Mouse (Mus musculus) CH12.LX (cell line): ENCODE measurements around the gene Il11ra1. TPM values are rescaled to one million over a fixed set of nuclear protein-coding genes. Genes with fewer than 3 reads are reported as not detected.

Source experiments
- DNase-seq: peaks from one replicate; pipeline ENCODE4 v3.0.0-alpha.2; 2013; ENCODE audit errors: extremely low read depth
- H3K27ac ChIP-seq: 2 replicates; pipeline ENCODE4 v1.5.1; 2012; ENCODE audit warnings: low read depth, mild to moderate bottlenecking, control low read depth, moderate library complexity; ENCODE audit not compliant: insufficient read depth
- H3K27me3 ChIP-seq: replicated peaks from 2 replicates; pipeline ENCODE3; 2012; ENCODE audit warnings: inconsistent platforms
- H3K36me3 ChIP-seq, 2 experiments: replicated peaks in 1 of 2; 2 replicates each; pipeline versions ENCODE3 to v1.6.1; 2012; ENCODE audit warnings: inconsistent platforms in 1 of 2, low read length in 1 of 2, mild to moderate bottlenecking in 1 of 2, mixed read lengths in 1 of 2, moderate library complexity in 1 of 2; ENCODE audit not compliant: control insufficient read depth in 1 of 2, insufficient read depth in 1 of 2
- H3K4me1 ChIP-seq, 2 experiments: 2 replicates each; pipeline ENCODE4 v1.6.1; 2012; ENCODE audit warnings: inconsistent platforms in 1 of 2, moderate library complexity in 1 of 2; ENCODE audit not compliant: insufficient read depth in 2 of 2, control insufficient read depth in 1 of 2
- H3K4me2 ChIP-seq: 2 replicates; pipeline ENCODE4 v1.6.1; 2012; ENCODE audit warnings: low read depth, mild to moderate bottlenecking, control low read depth; ENCODE audit not compliant: poor library complexity, insufficient read depth, severe bottlenecking
- H3K4me3 ChIP-seq, 3 experiments: fragments of 150-350 bp in 1 of 3; sonication (generic) in 1 of 3; replicated peaks in 1 of 3; 2 replicates each; pipeline versions ENCODE3 to v1.5.1; 2011 to 2012; ENCODE audit warnings: low read depth in 2 of 3, low read length in 2 of 3, mild to moderate bottlenecking in 2 of 3, moderate library complexity in 2 of 3, control low read depth in 1 of 3, improper control_type of control experiment in 1 of 3, inconsistent platforms in 1 of 3, mixed read lengths in 1 of 3; ENCODE audit not compliant: poor library complexity in 1 of 3
- H3K79me2 ChIP-seq: replicated peaks from 2 replicates; pipeline ENCODE4 v1.6.1; 2012; ENCODE audit warnings: mild to moderate bottlenecking, moderate library complexity; ENCODE audit not compliant: control insufficient read depth, poor library complexity, insufficient read depth, severe bottlenecking; ENCODE audit errors: extremely low read depth
- H3K9ac ChIP-seq: 2 replicates; pipeline ENCODE4 v1.6.1; 2012; ENCODE audit warnings: low read depth, mild to moderate bottlenecking, control low read depth, moderate library complexity; ENCODE audit not compliant: insufficient read depth
- H3K9me3 ChIP-seq: replicated peaks from 2 replicates; pipeline ENCODE3; 2012; ENCODE audit warnings: low read length, inconsistent platforms, mixed read lengths
- BHLHE40 ChIP-seq: IDR thresholded peaks from 2 replicates; pipeline ENCODE4 v1.6.1; 2011; ENCODE audit warnings: mild to moderate bottlenecking, low read depth, low read length, improper control_type of control experiment
- CHD2 ChIP-seq: IDR thresholded peaks from 2 replicates; pipeline ENCODE4 v1.6.1; 2011; ENCODE audit warnings: low read length, improper control_type of control experiment
- CTCF ChIP-seq, 2 experiments: IDR thresholded peaks in 1 of 2; conservative IDR thresholded peaks in 1 of 2; 2 replicates each; pipeline ENCODE4 v1.5.1; 2011 to 2012; ENCODE audit warnings: low read depth in 2 of 2, low read length in 2 of 2, improper control_type of control experiment in 1 of 2, inconsistent platforms in 1 of 2, mild to moderate bottlenecking in 1 of 2, moderate library complexity in 1 of 2
- ELF1 ChIP-seq: IDR thresholded peaks from 2 replicates; pipeline ENCODE4 v1.6.1; 2014; ENCODE audit warnings: low read depth, mild to moderate bottlenecking, inconsistent platforms, low read length, improper control_type of control experiment
- ETS1 ChIP-seq: conservative IDR thresholded peaks from 2 replicates; pipeline ENCODE4 v1.6.1; 2012; ENCODE audit warnings: low read depth, mild to moderate bottlenecking, inconsistent platforms, low read length, improper control_type of control experiment, moderate library complexity
- GABPA ChIP-seq: IDR thresholded peaks from 2 replicates; pipeline ENCODE4 v1.6.1; 2012; ENCODE audit warnings: low read depth, low read length, improper control_type of control experiment, inconsistent platforms; ENCODE audit not compliant: insufficient replicate concordance
- HCFC1 ChIP-seq: IDR thresholded peaks from 2 replicates; pipeline ENCODE4 v1.6.1; 2012; ENCODE audit warnings: low read depth, mild to moderate bottlenecking, inconsistent platforms, low read length, improper control_type of control experiment
- JUN ChIP-seq: IDR thresholded peaks from 2 replicates; pipeline ENCODE4 v1.6.1; 2011; ENCODE audit warnings: low read depth, mild to moderate bottlenecking, low read length, improper control_type of control experiment, moderate library complexity; ENCODE audit not compliant: insufficient read depth
- JUND ChIP-seq: conservative IDR thresholded peaks from 2 replicates; pipeline ENCODE4 v1.6.1; 2011; ENCODE audit warnings: low read depth, low read length, improper control_type of control experiment
- KAT2A ChIP-seq: IDR thresholded peaks from 2 replicates; pipeline ENCODE4 v1.6.1; 2012; ENCODE audit warnings: low read length, improper control_type of control experiment, inconsistent platforms; ENCODE audit not compliant: insufficient replicate concordance
- MAFK ChIP-seq: IDR thresholded peaks from 2 replicates; pipeline ENCODE4 v1.6.1; 2011; ENCODE audit warnings: low read length, improper control_type of control experiment; ENCODE audit not compliant: insufficient replicate concordance
- MAX ChIP-seq: IDR thresholded peaks from 2 replicates; pipeline ENCODE4 v1.6.1; 2011; ENCODE audit warnings: low read length, improper control_type of control experiment
- MAZ ChIP-seq: IDR thresholded peaks from 2 replicates; pipeline ENCODE4 v1.6.1; 2012; ENCODE audit warnings: low read depth, mild to moderate bottlenecking, inconsistent platforms, low read length, improper control_type of control experiment, moderate library complexity
- MXI1 ChIP-seq: IDR thresholded peaks from 2 replicates; pipeline ENCODE4 v1.6.1; 2011; ENCODE audit warnings: mild to moderate bottlenecking, low read depth, low read length, improper control_type of control experiment
- PAX5 ChIP-seq: IDR thresholded peaks from 2 replicates; pipeline ENCODE4 v1.6.1; 2012; ENCODE audit warnings: low read length, inconsistent platforms, mixed read lengths
- POLR2AphosphoS2 ChIP-seq: IDR thresholded peaks from 2 replicates; pipeline ENCODE4 v1.6.1; 2011; ENCODE audit warnings: low read depth, low read length, improper control_type of control experiment
- RAD21 ChIP-seq: IDR thresholded peaks from 2 replicates; pipeline ENCODE4 v1.6.1; 2011; ENCODE audit warnings: low read depth, mild to moderate bottlenecking, low read length, improper control_type of control experiment, moderate library complexity
- RCOR1 ChIP-seq: conservative IDR thresholded peaks from 2 replicates; pipeline ENCODE4 v1.6.1; 2012; ENCODE audit warnings: low read depth, mild to moderate bottlenecking, inconsistent platforms, low read length, improper control_type of control experiment
- SMC3 ChIP-seq: IDR thresholded peaks from 2 replicates; pipeline ENCODE4 v1.6.1; 2011; ENCODE audit warnings: low read depth, low read length, improper control_type of control experiment
- TBP ChIP-seq: conservative IDR thresholded peaks from 2 replicates; pipeline ENCODE4 v1.6.1; 2011; ENCODE audit warnings: low read depth, low read length, improper control_type of control experiment
- UBTF ChIP-seq: IDR thresholded peaks from 2 replicates; pipeline ENCODE4 v1.6.1; 2012; ENCODE audit warnings: low read depth, mild to moderate bottlenecking, inconsistent platforms, low read length, improper control_type of control experiment, moderate library complexity
- USF2 ChIP-seq: conservative IDR thresholded peaks from 2 replicates; pipeline ENCODE4 v1.6.1; 2011; ENCODE audit warnings: low read depth, low read length, improper control_type of control experiment
- ZC3H11A ChIP-seq: IDR thresholded peaks from 2 replicates; pipeline ENCODE4 v1.6.1; 2012; ENCODE audit warnings: low read depth, mild to moderate bottlenecking, inconsistent platforms, low read length, improper control_type of control experiment
- dilution Hi-C: fragments of 300-500 bp; cut with MboI; formaldehyde crosslinking; loops from 2 replicates; pipeline ENCODE4 v1.14.3; 2020; ENCODE audit warnings: low sequenced_read_pairs; ENCODE audit not compliant: extremely low pct_unique_long_range_greater_than_20kb, extremely low pct_ligation_motif_present
- in situ Hi-C: fragments of 300-500 bp; cut with MboI; formaldehyde crosslinking; loops from 3 replicates; pipeline ENCODE4 v1.14.3; 2019; ENCODE audit warnings: low sequenced_read_pairs, low pct_ligation_motif_present, low pct_unique_long_range_greater_than_20kb, mixed read lengths
- polyA plus RNA-seq: library from polyadenylated mRNA; unstranded; fragments of >175 nt; gene quantifications from 2 replicates; pipeline ENCODE4 v1.2.1, GENCODE M21; 2012; ENCODE audit warnings: low read depth; ENCODE audit not compliant: insufficient read length
- total RNA-seq, 2 experiments: library from RNA; depleted of rRNA; stranded (reverse); fragments of 300-350 nt in 1 of 2; fragments of >200 nt in 1 of 2; gene quantifications; 2 replicates each; pipeline ENCODE4 v1.2.3; 2012 to 2014

The Il11ra1 gene
- total and polyA plus RNA-seq, 3 experiments: 1.3 to 4.8 (median 4.2) TPM

DNA sequence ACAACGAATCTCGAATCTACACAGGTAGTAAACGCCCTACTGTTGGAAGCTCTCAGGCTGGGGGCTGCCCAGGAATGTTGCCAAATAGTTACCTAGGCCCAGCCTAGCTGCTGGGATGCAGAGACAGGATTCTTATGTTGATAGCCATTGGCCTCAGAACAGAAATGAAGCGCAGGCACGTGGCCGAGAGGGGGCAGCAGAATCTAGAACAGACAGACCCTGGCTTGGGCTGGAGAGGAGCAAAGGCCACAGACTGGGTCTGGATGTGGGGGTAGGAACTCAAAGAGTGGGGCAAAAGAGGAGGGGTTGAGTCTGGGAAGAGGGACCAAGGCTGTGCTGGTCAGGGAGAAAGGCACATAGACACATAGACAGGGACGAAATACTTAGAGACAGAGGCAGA lies 45.6 kb upstream of the Il11ra1 start:
- in situ Hi-C loops (loop anchor here (10.0 kb wide), 1 partner anchor 49 kb away; no protein-coding TSS in a partner anchor), dilution Hi-C loops (no loop called here)
- H3K27me3 ChIP-seq: peaks cover 80% of the 10 kb centered on the region
- no peak overlapping the region for H3K4me2 ChIP-seq
- peaks cover 0 to 5% of the 10 kb centered on the region in 2 experiments; a peak in 1 of 4 replicates for H3K4me1 ChIP-seq
- H3K4me3 ChIP-seq: no peak overlapping the region
- no peak overlapping the region for H3K9ac ChIP-seq
- H3K27ac ChIP-seq: no peak overlapping the region
- no peaks in the 10 kb centered on the region for H3K9me3 ChIP-seq
- no peaks in the 10 kb centered on the region for H3K79me2 ChIP-seq
- no peak for DNase-seq
- TF ChIP-seq KAT2A (no peak), MXI1 (no peak), MAX (peak; percentile 58; the same call in 1 of the 2 replicates), TBP (no peak), ZC3H11A (no peak), MAZ (no peak), CHD2 (no peak), POLR2AphosphoS2 (no peak), HCFC1 (no peak), RAD21 (peak; percentile 46), PAX5 (no peak), SMC3 (peak; percentile 73), CTCF (conservative IDR thresholded peaks at IDR 0.05 in 1 of 2, IDR thresholded peaks at IDR 0.05 in 1 of 2; ENCODE audit: low read depth in 2 of 2, low read length in 2 of 2) (peak in 1 of 2 experiments; percentile 73; a peak in 2 of 4 replicates), BHLHE40 (0 out of 2 replicates have a peak, but pooled peaks have one; percentile 12), RCOR1 (no peak), JUN (no peak), MAFK (no peak), ETS1 (no peak), USF2 (no peak), ELF1 (no peak), UBTF (no peak), GABPA (no peak), JUND (no peak)
- no peaks in the 10 kb centered on the region for H3K36me3 ChIP-seq
